Mouse (Mus musculus) liver, embryonic 16.5 days (tissue): ENCODE measurements around the gene Socs2. TPM values are rescaled to one million over a fixed set of nuclear protein-coding genes. Genes with fewer than 3 reads are reported as not detected.
"Not testable (repeated sequence)": the region's sequence is repeated elsewhere in the genome, so short reads cannot be mapped to it uniquely, and the experiment has no call there.

Source experiments
- ATAC-seq: fragments of 200-750 bp; cut with Nextera tagmentation; 2 replicates; pipeline ENCODE4 v1.8.0; 2017; ENCODE audit warnings: low read depth, mild to moderate bottlenecking, moderate number of reproducible peaks, moderate library complexity
- H3K27ac ChIP-seq: fragments of 300-500 bp; sonication (generic); 2 replicates; pipeline ENCODE4 v1.5.1; 2014; ENCODE audit warnings: mild to moderate bottlenecking, low read length
- H3K27me3 ChIP-seq: fragments of 300-500 bp; sonication (generic); 2 replicates; pipeline ENCODE4 v1.6.1; 2014; ENCODE audit warnings: low read depth, low read length, mixed read lengths; ENCODE audit not compliant: control insufficient read depth, insufficient read depth
- H3K36me3 ChIP-seq: fragments of 300-500 bp; sonication (generic); 2 replicates; pipeline ENCODE4 v1.6.1; 2014; ENCODE audit warnings: mild to moderate bottlenecking; ENCODE audit not compliant: control insufficient read depth, insufficient read depth
- H3K4me1 ChIP-seq: fragments of 300-500 bp; sonication (generic); 2 replicates; pipeline ENCODE4 v1.6.1; 2014; ENCODE audit warnings: low read depth, low read length, mixed read lengths; ENCODE audit not compliant: control insufficient read depth
- H3K4me2 ChIP-seq: fragments of 300-500 bp; sonication (generic); 2 replicates; pipeline ENCODE4 v1.6.1; 2014; ENCODE audit warnings: low read depth, low read length, mixed read lengths
- H3K4me3 ChIP-seq: fragments of 300-500 bp; sonication (generic); 2 replicates; pipeline ENCODE4 v1.5.1; 2014; ENCODE audit warnings: low read depth, mild to moderate bottlenecking, low read length
- H3K9ac ChIP-seq: fragments of 300-500 bp; sonication (generic); 2 replicates; pipeline ENCODE4 v1.6.1; 2014; ENCODE audit warnings: low read depth, low read length
- H3K9me3 ChIP-seq: fragments of 300-500 bp; sonication (generic); replicated peaks from 2 replicates; pipeline ENCODE4 v1.6.1; 2016; ENCODE audit warnings: low read length; ENCODE audit not compliant: control insufficient read depth
- WGBS: fragments of 180-500 bp; shearing (Covaris S2); extraction: QIAGEN DNeasy Blood & Tissue Kit; methylation state at CpG from one replicate; pipeline ENCODE4 v1.1.7; 2014; ENCODE audit not compliant: insufficient replicate concordance; 5-methylcytosine and 5-hydroxymethylcytosine counted together
- polyA plus RNA-seq: library from polyadenylated mRNA; unstranded; fragments of >200 nt; fragmentation: Nextera tagmentation; extraction: Ambion mirVana; gene quantifications from 2 replicates; pipeline ENCODE4 v1.2.1, GENCODE M21; 2015

The Socs2 gene
- polyA plus RNA-seq, 1 experiment from 2014 or later = 5.4 TPM

GRCm38 (mm10) chr10:95390871-95391270 is 26.1 kb downstream of the Socs2 start:
- H3K27ac ChIP-seq = no peak overlapping the region
- no peaks in the 10 kb centered on the region for H3K4me1 ChIP-seq
- no peak overlapping the region for H3K4me3 ChIP-seq
- no peak overlapping the region for H3K4me2 ChIP-seq
- no peaks in the 10 kb centered on the region for H3K9me3 ChIP-seq
- H3K27me3 ChIP-seq = no peaks in the 10 kb centered on the region
- H3K9ac ChIP-seq = no peak overlapping the region
- 75% methylated on average over 9 of the region's 9 CpGs for WGBS
- H3K36me3 ChIP-seq = no peaks in the 10 kb centered on the region
- ATAC-seq = no peak

GRCm38 (mm10) chr10:95389805-95390204 is 27.2 kb downstream of the Socs2 start:
- H3K27me3 ChIP-seq, H3K36me3 ChIP-seq, H3K27ac ChIP-seq, H3K4me3 ChIP-seq, H3K9me3 ChIP-seq, ATAC-seq, H3K9ac ChIP-seq, H3K4me2 ChIP-seq, H3K4me1 ChIP-seq: not testable (repeated sequence)
- WGBS = 78% methylated on average over 5 of the region's 5 CpGs

- no peak for ATAC-seq
- Histone ChIP-seq H3K9ac (no peak overlapping the region), H3K4me3 (no peak overlapping the region), H3K9me3 (no peaks in the 10 kb centered on the region), H3K4me2 (no peak overlapping the region), H3K4me1 (no peaks in the 10 kb centered on the region), H3K27me3 (no peaks in the 10 kb centered on the region), H3K36me3 (no peaks in the 10 kb centered on the region), H3K27ac (no peak overlapping the region)
- 57% methylated on average over 23 of the region's 23 CpGs for WGBS
Observed at GRCm38 (mm10) chr10:95388821-95389477, 28.0 kb downstream of the Socs2 start.

GRCm38 (mm10) chr10:95386527-95386926 is 30.5 kb downstream of the Socs2 start:
- ATAC-seq = no peak
- Histone ChIP-seq H3K4me3 (no peak overlapping the region), H3K4me2 (no peak overlapping the region), H3K27ac (no peak overlapping the region), H3K9me3 (no peaks in the 10 kb centered on the region), H3K4me1 (no peaks in the 10 kb centered on the region), H3K36me3 (no peaks in the 10 kb centered on the region), H3K27me3 (no peaks in the 10 kb centered on the region), H3K9ac (no peak overlapping the region)
- WGBS = 63% methylated on average over 6 of the region's 6 CpGs

GRCm38 (mm10) chr10:95385801-95386203 is 31.2 kb downstream of the Socs2 start:
- Histone ChIP-seq H3K4me3 (no peak overlapping the region), H3K36me3 (no peaks in the 10 kb centered on the region), H3K9me3 (no peaks in the 10 kb centered on the region), H3K27me3 (no peaks in the 10 kb centered on the region), H3K27ac (no peak overlapping the region), H3K4me2 (no peak overlapping the region), H3K9ac (no peak overlapping the region), H3K4me1 (no peaks in the 10 kb centered on the region)
- ATAC-seq = no peak
- 45% methylated on average over 4 of the region's 4 CpGs for WGBS

GRCm38 (mm10) chr10:95385081-95385480 is 31.9 kb downstream of the Socs2 start:
- Histone ChIP-seq H3K9me3 (no peaks in the 10 kb centered on the region), H3K4me1 (no peaks in the 10 kb centered on the region), H3K4me2 (no peak overlapping the region), H3K4me3 (no peak overlapping the region), H3K36me3 (no peaks in the 10 kb centered on the region), H3K9ac (no peak overlapping the region), H3K27me3 (no peaks in the 10 kb centered on the region), H3K27ac (no peak overlapping the region)
- no peak for ATAC-seq
- WGBS = 73% methylated on average over 1 of the region's 1 CpGs

GRCm38 (mm10) chr10:95384446-95384845 is 32.5 kb downstream of the Socs2 start:
- no peak overlapping the region for H3K9ac ChIP-seq
- H3K27me3 ChIP-seq = no peaks in the 10 kb centered on the region
- no peaks in the 10 kb centered on the region for H3K9me3 ChIP-seq
- H3K36me3 ChIP-seq = no peaks in the 10 kb centered on the region
- ATAC-seq = no peak
- H3K4me2 ChIP-seq = no peak overlapping the region
- WGBS = 72% methylated on average over 8 of the region's 8 CpGs
- no peak overlapping the region for H3K4me3 ChIP-seq
- H3K4me1 ChIP-seq = no peaks in the 10 kb centered on the region
- H3K27ac ChIP-seq = no peak overlapping the region

- H3K27me3 ChIP-seq = no peaks in the 10 kb centered on the region
- H3K9me3 ChIP-seq = no peaks in the 10 kb centered on the region
- H3K36me3 ChIP-seq = no peaks in the 10 kb centered on the region
- no peak overlapping the region for H3K9ac ChIP-seq
- no peak for ATAC-seq
- no peak overlapping the region for H3K4me2 ChIP-seq
- WGBS = 77% methylated on average over 6 of the region's 6 CpGs
- no peaks in the 10 kb centered on the region for H3K4me1 ChIP-seq
- no peak overlapping the region for H3K4me3 ChIP-seq
- H3K27ac ChIP-seq = no peak overlapping the region
Observed at GRCm38 (mm10) chr10:95373340-95373739, 43.6 kb downstream of the Socs2 start.

- H3K27me3 ChIP-seq = no peaks in the 10 kb centered on the region
- H3K27ac ChIP-seq = no peak overlapping the region
- no peaks in the 10 kb centered on the region for H3K36me3 ChIP-seq
- H3K4me2 ChIP-seq = no peak overlapping the region
- H3K9me3 ChIP-seq = no peaks in the 10 kb centered on the region
- H3K4me1 ChIP-seq = no peaks in the 10 kb centered on the region
- WGBS = 62% methylated on average over 3 of the region's 3 CpGs
- H3K9ac ChIP-seq = no peak overlapping the region
- H3K4me3 ChIP-seq = no peak overlapping the region
- ATAC-seq = no peak
Observed at GRCm38 (mm10) chr10:95371942-95372341, 45.0 kb downstream of the Socs2 start.
